Mouse (Mus musculus): ENCODE measurements around the gene Tmem51.

- TF ChIP-seq POLR2A (IDR thresholded peaks at IDR 0.05; ENCODE audit: borderline replicate concordance, extremely low read depth, low read depth, low read length) (no peak), CTCF (IDR thresholded peaks at IDR 0.05; ENCODE audit: insufficient read depth, low read length) (no peak)
These were observed 22.4 kb downstream of the Tmem51 start for GRCm38 (mm10) chr4:142061485-142062240.
